Mouse (Mus musculus): Measurements from ENCODE around the gene Prss37.
A peak's percentile ranks its signal among the peaks of the same experiment; 100 is the strongest.

The Prss37 gene

DNA sequence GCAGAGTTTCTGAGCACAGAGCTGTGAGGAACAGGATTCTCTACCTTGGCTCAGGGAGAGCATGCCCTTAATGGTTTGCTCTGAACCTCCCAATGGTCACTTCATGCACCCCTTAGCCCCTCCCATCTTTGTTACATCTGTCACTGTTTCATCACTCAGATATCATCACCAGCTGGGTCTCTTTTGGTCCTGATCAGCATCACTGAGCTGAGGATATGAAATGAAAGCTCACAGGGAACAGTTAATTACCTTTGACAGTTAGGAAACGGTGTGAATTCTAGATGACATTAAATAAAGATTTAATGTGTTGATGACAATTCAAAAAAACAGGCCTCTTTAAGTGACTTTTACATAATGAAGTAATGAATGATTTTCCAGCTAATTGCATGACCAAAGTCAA is at the start of gene Prss37:
Prss37 (minus strand) TSS at position 101 of the 400 bp plus-strand sequence.
- DNase-seq (ENCODE audit: low spot score in 2 of 2), result no peak

DNA sequence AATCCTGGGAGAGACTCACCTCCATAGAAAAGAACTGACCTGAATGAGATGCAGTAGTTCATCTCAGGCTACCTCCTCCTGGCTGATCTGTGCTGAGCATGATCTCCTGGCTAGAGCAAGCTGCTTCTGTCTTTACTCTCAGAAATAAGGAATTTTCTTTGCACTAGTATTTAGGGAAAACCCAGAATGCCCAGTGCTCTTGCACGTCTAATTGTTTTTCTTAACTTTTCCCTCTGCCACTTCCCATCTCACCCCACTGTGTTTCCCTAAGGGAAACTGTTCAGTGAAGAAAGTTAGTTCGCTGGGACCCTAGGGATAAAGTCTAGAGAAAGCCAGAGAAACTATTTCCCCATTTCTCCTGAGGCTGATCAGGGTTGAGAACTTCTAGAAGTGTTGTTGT is 35.6 kb upstream of the Prss37 start, which contains the start of gene Olfr461:
Olfr461 (minus strand) TSS at position 101 of the 400 bp plus-strand sequence.
- no peak for DNase-seq (ENCODE audit: low spot score in 2 of 2)

DNA sequence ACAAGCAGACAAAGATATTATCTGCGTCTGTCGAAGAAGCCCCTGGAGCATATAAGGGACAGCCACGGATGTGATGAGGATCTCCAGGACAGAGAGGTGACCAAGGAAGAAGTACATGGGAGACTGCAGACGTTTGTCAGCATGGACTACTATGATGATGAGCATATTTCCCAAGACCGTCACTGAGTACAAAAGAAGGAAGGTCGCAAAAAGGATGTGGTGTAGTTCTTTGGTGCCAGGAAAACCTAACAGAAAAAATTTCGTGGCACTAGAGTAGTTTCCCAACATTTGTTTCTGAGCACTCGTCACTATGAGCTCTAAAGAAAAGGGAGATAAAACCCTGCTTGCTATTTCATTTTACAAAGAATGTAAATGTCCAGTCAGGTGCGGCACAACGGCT is 25.4 kb upstream of the Prss37 start:
- no peak for DNase-seq (ENCODE audit: low spot score in 2 of 2)

DNA sequence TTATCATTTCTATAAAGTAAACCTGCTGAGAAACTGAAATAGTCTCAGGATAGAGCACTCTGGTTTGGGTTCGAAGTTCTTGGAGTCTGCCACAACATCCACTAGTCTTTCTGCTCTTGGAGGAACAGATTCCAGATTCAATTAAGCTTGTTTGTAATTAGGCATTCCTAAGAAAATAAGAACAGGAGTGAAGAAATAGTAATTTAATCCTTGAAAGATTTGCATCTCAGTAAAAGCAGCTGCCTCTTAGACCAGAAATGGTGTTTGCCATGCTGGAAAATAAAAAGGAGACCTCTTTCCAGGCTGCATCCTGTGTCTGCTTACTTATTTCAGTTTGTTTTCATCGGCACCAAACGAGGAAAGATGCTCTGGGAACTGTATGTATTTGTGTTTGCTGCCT is 26.1 kb downstream of the Prss37 start, which contains the start of gene Tas2r108:
Tas2r108 (plus strand) TSS at position 301 of the 400 bp plus-strand sequence.
- DNase-seq (ENCODE audit: low spot score in 2 of 2), result no peak

DNA sequence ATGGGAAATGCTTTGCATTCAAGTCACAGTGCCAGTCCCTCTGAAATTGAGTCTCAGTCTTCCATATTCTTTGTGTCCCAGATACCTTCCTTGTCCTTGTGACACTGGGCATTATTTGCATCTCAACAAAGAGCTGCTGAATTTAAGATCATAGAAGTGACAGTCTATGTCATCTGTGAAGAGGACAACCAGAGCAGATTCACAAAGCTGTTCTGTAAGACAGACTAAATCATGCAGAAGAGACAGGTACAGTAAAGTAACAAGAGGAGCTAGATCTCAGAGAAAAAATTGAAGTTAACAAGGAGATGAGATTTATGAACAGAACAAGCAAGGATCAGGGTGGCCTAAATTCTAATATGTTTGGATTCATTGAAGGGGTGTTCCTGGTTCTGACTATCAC is 28.4 kb downstream of the Prss37 start, which contains the start of gene Tas2r137:
Tas2r137 (plus strand) TSS at position 301 of the 400 bp plus-strand sequence.
- DNase-seq (ENCODE audit: low spot score in 2 of 2), result no peak

DNA sequence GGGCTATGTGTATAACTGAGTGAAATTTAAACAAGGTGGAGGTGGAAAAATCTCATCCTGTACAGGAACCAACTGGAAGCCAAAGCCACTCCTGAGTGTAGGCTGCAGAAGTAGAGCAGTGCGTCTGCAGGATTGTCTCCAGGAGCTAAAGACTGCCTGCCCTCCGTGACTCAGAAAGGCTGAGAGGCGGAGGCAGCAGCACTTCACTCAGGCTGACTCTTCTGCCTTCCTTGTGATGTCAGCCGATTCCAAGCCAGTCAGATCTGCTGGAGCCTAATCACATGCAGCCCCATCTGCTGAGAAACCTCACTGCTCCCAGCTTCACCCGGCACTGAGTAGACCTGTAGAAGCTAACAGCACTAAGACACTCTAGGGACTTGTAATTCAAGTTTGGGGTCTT is 37.0 kb downstream of the Prss37 start:
- no peak for DNase-seq (ENCODE audit: low spot score in 2 of 2)

DNA sequence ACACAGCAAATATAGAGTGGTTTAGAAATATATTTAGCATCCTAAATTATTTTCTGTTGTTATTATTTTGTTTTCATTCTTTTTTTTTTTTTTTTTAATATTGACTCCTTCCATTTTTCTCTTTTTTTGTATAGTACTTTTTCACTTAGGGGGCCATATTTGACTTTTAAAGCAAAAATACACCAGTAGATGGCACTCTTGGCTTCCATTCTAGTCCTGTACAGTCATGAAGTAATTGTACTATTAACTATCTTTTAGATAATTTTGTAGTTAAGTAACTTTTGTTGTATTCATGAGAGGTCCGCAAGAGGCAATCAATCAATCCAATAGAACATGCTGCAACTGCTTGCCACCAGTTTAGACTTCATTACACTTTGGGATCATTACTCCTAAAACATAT is 39.6 kb downstream of the Prss37 start:
- no peak for DNase-seq (ENCODE audit: low spot score in 2 of 2)

DNA sequence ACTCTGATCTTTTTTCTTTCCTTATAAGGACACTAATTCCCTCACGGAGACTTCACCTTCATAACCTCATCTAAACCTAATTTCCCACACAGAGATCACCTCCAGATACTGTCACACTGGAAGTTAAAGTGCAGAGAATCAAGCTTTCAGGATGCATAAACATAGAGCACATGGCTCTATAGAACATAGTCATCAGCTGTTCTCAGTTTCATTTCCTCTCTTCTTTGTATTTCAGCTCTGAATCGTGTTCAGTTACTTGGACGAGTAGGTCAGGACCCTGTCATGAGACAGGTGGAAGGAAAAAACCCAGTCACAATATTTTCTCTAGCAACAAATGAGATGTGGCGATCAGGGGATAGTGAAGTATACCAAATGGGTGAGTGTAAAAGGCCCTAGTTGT is 43.2 kb downstream of the Prss37 start:
- no peak for DNase-seq (ENCODE audit: low spot score in 2 of 2)

DNA sequence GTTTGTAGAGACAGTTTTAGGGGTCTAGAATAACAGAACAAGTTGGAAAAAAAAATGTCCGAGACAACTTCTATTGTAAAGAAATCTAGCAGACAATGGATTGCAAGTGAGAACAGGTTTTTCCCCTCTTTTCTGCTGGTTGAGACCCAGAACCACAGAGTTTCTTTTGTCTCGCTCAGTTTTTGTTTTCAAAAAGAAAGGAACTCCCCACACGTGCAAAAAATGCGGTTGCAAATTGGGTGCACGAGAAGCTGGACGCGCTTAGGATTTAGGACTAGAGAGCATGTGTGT is 47.6 kb downstream of the Prss37 start:
- DNase-seq (ENCODE audit: low spot score in 2 of 2), result no peak

DNA sequence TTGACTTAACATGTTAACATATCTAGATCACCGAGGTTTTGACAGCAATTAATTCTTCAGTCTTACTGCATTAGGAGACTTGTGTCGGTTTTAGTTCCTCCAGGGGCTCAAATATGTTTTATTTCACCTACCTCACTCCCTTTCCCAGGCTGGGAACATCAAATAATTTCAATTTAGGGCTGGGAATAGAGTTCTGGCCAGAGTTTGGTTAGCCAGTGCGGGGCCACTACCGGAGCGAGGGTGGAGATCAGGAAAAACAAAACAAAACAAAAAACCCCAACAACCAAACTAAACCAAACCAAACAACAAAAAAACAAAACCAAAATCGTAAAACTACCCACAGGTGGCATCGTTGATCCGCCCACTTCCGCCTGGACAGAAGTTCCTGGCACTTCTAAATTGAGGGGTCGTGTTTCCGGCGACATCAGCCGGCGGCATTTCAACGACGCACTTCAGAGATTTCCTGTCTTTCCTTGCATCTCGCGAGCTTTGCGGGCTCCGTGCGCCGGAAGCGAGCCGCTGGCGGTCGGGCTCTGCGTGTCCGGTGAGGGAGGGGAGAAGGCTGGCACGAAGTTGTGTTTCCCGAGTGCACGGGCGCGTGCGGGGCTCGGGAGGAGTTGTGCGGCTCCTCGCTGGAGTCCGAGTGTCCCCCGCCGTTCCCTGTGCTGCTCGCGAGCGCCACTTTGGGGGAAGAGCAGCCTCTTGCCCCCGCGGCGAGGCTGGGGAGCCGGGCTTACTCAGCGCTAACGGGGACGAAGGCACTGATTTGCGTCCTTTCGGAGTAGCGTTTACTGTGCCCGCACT is 48.2 kb downstream of the Prss37 start, which contains the start of gene Ssbp1:
Ssbp1 (plus strand) TSS at position 437 of the 804 bp plus-strand sequence.
- peak; percentile 92 to 93 for DNase-seq (ENCODE audit: low spot score in 2 of 2)

DNA sequence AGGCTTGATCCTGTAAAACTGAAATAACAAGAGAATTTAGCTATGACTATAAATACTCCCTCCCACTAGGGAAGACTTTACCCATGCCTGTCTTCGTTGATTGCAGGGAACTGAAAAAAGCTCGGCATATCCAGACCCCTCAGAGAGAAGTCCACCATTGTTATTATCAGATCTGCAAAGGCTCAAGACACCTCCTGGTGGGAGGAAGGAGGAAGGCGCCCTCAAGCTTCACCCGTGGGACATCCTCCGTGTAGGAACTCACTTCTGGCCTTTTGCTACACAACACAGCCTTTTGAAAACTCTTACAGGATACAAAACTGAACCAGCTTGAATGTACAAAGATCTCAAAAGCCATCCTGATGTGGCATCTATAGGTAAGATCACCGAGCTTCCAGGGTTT is 53.6 kb downstream of the Prss37 start:
- DNase-seq (ENCODE audit: low spot score in 2 of 2), result no peak

Data from right cerebral cortex, adult 2 months (tissue).